In the genomic region with DNA sequence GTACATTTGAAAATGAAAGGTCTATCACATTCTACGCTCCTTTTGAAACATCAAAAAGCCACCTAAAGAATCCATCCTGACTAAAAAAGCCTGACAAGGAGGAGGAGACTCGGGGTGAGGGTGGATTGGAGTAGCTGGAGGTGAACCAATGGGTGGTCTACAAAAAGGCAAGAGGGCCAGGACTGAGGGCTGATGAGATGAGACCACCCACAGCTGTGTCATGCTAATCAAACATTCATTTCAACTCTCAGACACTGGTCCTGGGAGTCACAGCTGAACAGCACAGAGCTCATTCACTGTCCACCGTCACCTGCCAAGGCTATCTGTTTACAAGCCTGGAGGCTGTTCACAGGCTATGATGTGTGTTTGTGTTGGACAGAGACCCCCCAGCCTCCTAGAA, we compare ENCODE assay signal across 18 mouse cellular contexts.
DNase-seq lines count a peak whose midpoint lies in the region; ATAC-seq and TF ChIP-seq lines count a peak whose summit lies in the region.
"Had no signal": no experiment of that assay in that cellular context is flagged by ENCODE, and none has a peak within 500 bp of the region (broad histone marks: within the 10 kb centered on the region; RNA-seq: fewer than 3 reads in every experiment).

No protein-coding gene starts in this region.

- 77% methylated on average over 3 of the region's 3 CpGs for WGBS in forebrain, postnatal 0 days
- 66% methylated on average over 3 of the region's 3 CpGs for WGBS in forebrain, embryonic 12.5 days
- 55% methylated on average over 3 of the region's 3 CpGs for WGBS in midbrain, embryonic 11.5 days
- 66% methylated on average over 3 of the region's 3 CpGs for WGBS in midbrain, embryonic 10.5 days
- 60% methylated on average over 3 of the region's 3 CpGs for WGBS in midbrain, embryonic 13.5 days

- ATAC-seq in forebrain, postnatal 0 days = 0 out of 2 replicates have a peak, but pooled peaks have one; percentile 18
- no peak for ATAC-seq in forebrain, embryonic 12.5 days (ENCODE audit: low FRiP score)
- ATAC-seq in midbrain, embryonic 11.5 days (ENCODE audit: low FRiP score) = 0 out of 2 replicates have a peak, but pooled peaks have one; percentile 19
- ATAC-seq in midbrain, embryonic 13.5 days = 0 out of 2 replicates have a peak, but pooled peaks have one; percentile 20
- ATAC-seq: lung, postnatal 0 days had no signal

- DNase-seq in forebrain, postnatal 0 days = no peak
- no peak for DNase-seq in midbrain, embryonic 11.5 days (ENCODE audit: low spot score, missing footprints)
- DNase-seq in midbrain, embryonic 10.5 days (ENCODE audit: low spot score) = no peak
- DNase-seq in ES-CJ7 (ENCODE audit: low read depth, low spot score) = peak; percentile 2
- DNase-seq in adrenal gland, adult 8-10 months = no peak
- DNase-seq: cerebellum, adult 2 months; cerebellum, postnatal 36 days; gastrocnemius, adult 2 months; kidney, adult 11 months had no signal

- no peak overlapping the region for H3K9ac ChIP-seq in forebrain, postnatal 0 days
- no peak overlapping the region for H3K9ac ChIP-seq in forebrain, embryonic 12.5 days
- H3K9ac ChIP-seq in midbrain, embryonic 11.5 days (ENCODE audit: low read length) = no peak overlapping the region
- no peak overlapping the region for H3K9ac ChIP-seq in midbrain, embryonic 13.5 days (replicated peaks)
- H3K9ac ChIP-seq: heart, embryonic 12.5 days; limb, embryonic 15.5 days; liver, embryonic 15.5 days; neural tube, embryonic 15.5 days; stomach, embryonic 15.5 days had no signal

- no peak overlapping the region for H3K27ac ChIP-seq in forebrain, postnatal 0 days (ENCODE audit: low read depth, low read length)
- H3K27ac ChIP-seq in forebrain, embryonic 12.5 days = no peak overlapping the region
- no peak overlapping the region for H3K27ac ChIP-seq in midbrain, embryonic 11.5 days (ENCODE audit: low read depth, low read length)
- H3K27ac ChIP-seq in midbrain, embryonic 10.5 days (replicated peaks) = no peak overlapping the region
- H3K27ac ChIP-seq in midbrain, embryonic 13.5 days = no peak overlapping the region
- H3K27ac ChIP-seq: gastrocnemius, adult 2 months; limb, embryonic 15.5 days; liver, embryonic 15.5 days; neural tube, embryonic 15.5 days; stomach, embryonic 15.5 days had no signal

- H3K36me3 ChIP-seq in forebrain, postnatal 0 days (ENCODE audit: insufficient read depth) = no peaks in the 10 kb centered on the region
- no peaks in the 10 kb centered on the region for H3K36me3 ChIP-seq in forebrain, embryonic 12.5 days (replicated peaks)
- no peaks in the 10 kb centered on the region for H3K36me3 ChIP-seq in midbrain, embryonic 11.5 days (ENCODE audit: control insufficient read depth, insufficient read depth, low read length)
- no peaks in the 10 kb centered on the region for H3K36me3 ChIP-seq in midbrain, embryonic 10.5 days
- no peaks in the 10 kb centered on the region for H3K36me3 ChIP-seq in midbrain, embryonic 13.5 days
- H3K36me3 ChIP-seq: heart, embryonic 12.5 days; limb, embryonic 15.5 days; liver, embryonic 15.5 days; neural tube, embryonic 15.5 days; stomach, embryonic 15.5 days had no signal

- no peaks in the 10 kb centered on the region for H3K4me1 ChIP-seq in forebrain, postnatal 0 days (ENCODE audit: insufficient read depth)
- H3K4me1 ChIP-seq in forebrain, embryonic 12.5 days = no peaks in the 10 kb centered on the region
- no peaks in the 10 kb centered on the region; the same call in 1 of the 2 replicates for H3K4me1 ChIP-seq in midbrain, embryonic 11.5 days (ENCODE audit: control insufficient read depth, insufficient read depth, low read length)
- peaks cover 6% of the 10 kb centered on the region; the same call in 1 of the 2 replicates for H3K4me1 ChIP-seq in midbrain, embryonic 10.5 days
- 0 out of 2 replicates have a peak, but pooled peaks cover 2% of the 10 kb centered on the region for H3K4me1 ChIP-seq in midbrain, embryonic 13.5 days (replicated peaks)
- H3K4me1 ChIP-seq: heart, embryonic 12.5 days; limb, embryonic 15.5 days; liver, embryonic 15.5 days; neural tube, embryonic 15.5 days; stomach, embryonic 15.5 days had no signal

- no peak overlapping the region for H3K4me2 ChIP-seq in forebrain, postnatal 0 days (ENCODE audit: low read depth)
- no peak overlapping the region for H3K4me2 ChIP-seq in forebrain, embryonic 12.5 days
- no peak overlapping the region for H3K4me2 ChIP-seq in midbrain, embryonic 11.5 days
- no peak overlapping the region for H3K4me2 ChIP-seq in midbrain, embryonic 13.5 days (replicated peaks)
- H3K4me2 ChIP-seq: heart, embryonic 12.5 days; limb, embryonic 15.5 days; liver, embryonic 15.5 days; neural tube, embryonic 15.5 days; stomach, embryonic 15.5 days had no signal

- H3K4me3 ChIP-seq in forebrain, postnatal 0 days (ENCODE audit: low read depth, low read length) = no peak overlapping the region
- no peak overlapping the region for H3K4me3 ChIP-seq in forebrain, embryonic 12.5 days (replicated peaks)
- no peak overlapping the region for H3K4me3 ChIP-seq in midbrain, embryonic 11.5 days (ENCODE audit: low read depth, low read length)
- no peak overlapping the region for H3K4me3 ChIP-seq in midbrain, embryonic 10.5 days
- H3K4me3 ChIP-seq in midbrain, embryonic 13.5 days (replicated peaks) = no peak overlapping the region
- H3K4me3 ChIP-seq: gastrocnemius, adult 2 months; heart, embryonic 12.5 days; limb, embryonic 15.5 days; liver, embryonic 15.5 days; neural tube, embryonic 15.5 days; stomach, embryonic 15.5 days had no signal

- TF ChIP-seq CTCF in forebrain, postnatal 0 days (IDR thresholded peaks at IDR 0.05; ENCODE audit: low read depth) = no peak

- H3K27me3 ChIP-seq in forebrain, postnatal 0 days (ENCODE audit: insufficient read depth, low read length) = no peaks in the 10 kb centered on the region
- no peaks in the 10 kb centered on the region for H3K27me3 ChIP-seq in forebrain, embryonic 12.5 days
- H3K27me3 ChIP-seq in midbrain, embryonic 11.5 days (ENCODE audit: control insufficient read depth, insufficient read depth, low read length) = no peaks in the 10 kb centered on the region
- H3K27me3 ChIP-seq in midbrain, embryonic 10.5 days (ENCODE audit: low read depth, poor library complexity, severe bottlenecking) = no peaks in the 10 kb centered on the region
- no peaks in the 10 kb centered on the region for H3K27me3 ChIP-seq in midbrain, embryonic 13.5 days
- H3K27me3 ChIP-seq: CH12.LX; heart, embryonic 12.5 days; limb, embryonic 15.5 days; liver, embryonic 15.5 days; neural tube, embryonic 15.5 days; stomach, embryonic 15.5 days had no signal

- H3K9me3 ChIP-seq in forebrain, postnatal 0 days (ENCODE audit: low read length) = no peaks in the 10 kb centered on the region
- no peaks in the 10 kb centered on the region for H3K9me3 ChIP-seq in forebrain, embryonic 12.5 days
- H3K9me3 ChIP-seq in midbrain, embryonic 11.5 days (ENCODE audit: control insufficient read depth, low read length) = no peaks in the 10 kb centered on the region
- no peaks in the 10 kb centered on the region for H3K9me3 ChIP-seq in midbrain, embryonic 10.5 days (replicated peaks)
- H3K9me3 ChIP-seq in midbrain, embryonic 13.5 days = no peaks in the 10 kb centered on the region
- H3K9me3 ChIP-seq: heart, embryonic 12.5 days; limb, embryonic 15.5 days; liver, embryonic 15.5 days; neural tube, embryonic 15.5 days; stomach, embryonic 15.5 days had no signal
